Mouse (Mus musculus) thymus, adult 2 months (tissue): ENCODE measurements around the gene Olfr398. TPM values are rescaled to one million over a fixed set of nuclear protein-coding genes. Genes with fewer than 3 reads are reported as not detected.

ENCODE experiments used
- DNase-seq: peaks from one replicate; pipeline ENCODE4 v3.0.0; 2021
- H3K27ac ChIP-seq: fragments of 200-500 bp; 2 replicates; pipeline ENCODE4 v1.5.1; 2012; ENCODE audit warnings: low read length, control low read depth; ENCODE audit not compliant: control insufficient read depth, insufficient read depth
- H3K27me3 ChIP-seq: fragments of 200-500 bp; 2 replicates; pipeline ENCODE4 v1.6.1; 2012; ENCODE audit warnings: mild to moderate bottlenecking, low read length, moderate library complexity, mixed read lengths; ENCODE audit not compliant: control insufficient read depth, insufficient read depth
- H3K36me3 ChIP-seq: fragments of 200-500 bp; 2 replicates; pipeline ENCODE4 v1.6.1; 2012; ENCODE audit warnings: mild to moderate bottlenecking, low read length, moderate library complexity; ENCODE audit not compliant: control insufficient read depth, insufficient read depth
- H3K4me1 ChIP-seq: fragments of 200-500 bp; replicated peaks from 2 replicates; pipeline ENCODE4 v1.6.1; 2012; ENCODE audit warnings: low read length; ENCODE audit not compliant: control insufficient read depth, insufficient read depth
- H3K4me3 ChIP-seq: fragments of 200-500 bp; 2 replicates; pipeline ENCODE4 v1.5.1; 2012; ENCODE audit warnings: mild to moderate bottlenecking, low read length, control low read depth, moderate library complexity; ENCODE audit not compliant: control insufficient read depth, insufficient read depth
- CTCF ChIP-seq: fragments of 200-500 bp; IDR thresholded peaks from 2 replicates; pipeline ENCODE4 v1.5.1; 2012; ENCODE audit warnings: mild to moderate bottlenecking, control low read depth, low read length, moderate library complexity, borderline replicate concordance; ENCODE audit not compliant: control insufficient read depth, poor library complexity, insufficient read depth; ENCODE audit errors: extremely low read depth
- POLR2A ChIP-seq: fragments of 200-500 bp; IDR thresholded peaks from 2 replicates; pipeline ENCODE4 v1.6.1; 2012; ENCODE audit warnings: mild to moderate bottlenecking, low read length, control low read depth, moderate library complexity; ENCODE audit not compliant: control insufficient read depth, poor library complexity, insufficient read depth; ENCODE audit errors: extremely low read depth
- WGBS: fragments of 180-500 bp; shearing (Covaris S2); methylation state at CpG from one replicate; pipeline ENCODE4 v1.1.7; 2018; 5-methylcytosine and 5-hydroxymethylcytosine counted together
- polyA plus RNA-seq: library from polyadenylated mRNA; depleted of rRNA; stranded (reverse); fragments of >200 nt; gene quantifications from 2 replicates; pipeline ENCODE4 v1.2.3, GENCODE M21; 2012; rRNA removed

Olfr398 gene
- 0.03 and 0.15 TPM in 2 replicates for polyA plus RNA-seq

- Histone ChIP-seq H3K4me3 (no peak within 1 kb of the TSS), H3K4me1 (no peaks in the 10 kb centered on the region), H3K36me3 (no peaks in the 10 kb centered on the region), H3K27ac (no peak within 1 kb of the TSS), H3K27me3 (no peaks in the 10 kb centered on the region)
- TF ChIP-seq CTCF = no peak
- TF ChIP-seq POLR2A = no peak
- no peak for DNase-seq
Observed at GRCm38 (mm10) chr11:73990307-73990706, at the start of gene Olfr398. TSS of gene Olfr398 (minus strand) at chr11:73990407.

GRCm38 (mm10) chr11:73993115-73993514 is 2.9 kb upstream of the Olfr398 start:
- no peaks in the 10 kb centered on the region for H3K27me3 ChIP-seq
- H3K4me1 ChIP-seq = no peaks in the 10 kb centered on the region
- TF ChIP-seq POLR2A = no peak
- no peak for TF ChIP-seq CTCF
- no peak for DNase-seq
- no peak overlapping the region for H3K4me3 ChIP-seq
- no peaks in the 10 kb centered on the region for H3K36me3 ChIP-seq
- H3K27ac ChIP-seq = no peak overlapping the region

GRCm38 (mm10) chr11:73960517-73960916 is 29.7 kb downstream of the Olfr398 start, which contains the start of gene Olfr397:
TSS of gene Olfr397 (plus strand) at chr11:73960817.
- 78% methylated on average over 1 of the region's 1 CpGs for WGBS
- TF ChIP-seq CTCF (no peak), POLR2A (no peak)
- H3K4me1 ChIP-seq = no peaks in the 10 kb centered on the region
- no peaks in the 10 kb centered on the region for H3K36me3 ChIP-seq
- H3K27me3 ChIP-seq = no peaks in the 10 kb centered on the region
- H3K27ac ChIP-seq = no peak within 1 kb of the TSS
- no peak for DNase-seq
- no peak within 1 kb of the TSS for H3K4me3 ChIP-seq

DNA sequence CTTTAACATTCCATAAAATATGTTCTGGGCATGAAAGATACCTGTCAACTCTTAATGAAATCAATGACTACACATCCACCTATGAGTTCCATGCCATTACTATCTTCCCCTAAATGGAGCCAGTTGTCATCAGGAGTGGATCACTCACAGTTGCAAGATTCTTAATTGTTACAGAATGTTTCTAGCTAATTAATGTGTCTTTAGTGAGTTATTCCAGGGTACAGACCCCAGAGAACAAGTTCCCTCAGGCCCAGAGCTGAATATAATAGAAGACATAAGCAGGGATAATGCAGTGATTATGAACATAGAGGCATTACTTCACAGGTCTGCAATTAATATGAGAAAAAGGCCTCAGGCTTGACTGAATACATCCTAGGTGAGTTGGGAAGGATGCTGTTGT is 53.8 kb downstream of the Olfr398 start, which contains the start of gene Olfr23:
Gene Olfr23, plus strand, starts transcription at position 301 of the 400 bp plus-strand sequence.
- DNase-seq = no peak

More for the DNA sequence above, 53.8 kb downstream of the Olfr398 start, which contains the start of gene Olfr23:
- no peak within 1 kb of the TSS for H3K4me3 ChIP-seq
- TF ChIP-seq CTCF = no peak
- no peak for TF ChIP-seq POLR2A
- H3K36me3 ChIP-seq = no peaks in the 10 kb centered on the region
- H3K27ac ChIP-seq = no peak within 1 kb of the TSS
- H3K27me3 ChIP-seq = no peaks in the 10 kb centered on the region
- no peaks in the 10 kb centered on the region for H3K4me1 ChIP-seq

Other genes starting within 250 kb of the Olfr398 start
- gene Olfr389, start 209.7 kb downstream of the Olfr398 start, polyA plus RNA-seq = not detected in 2 replicates
- gene Olfr390, start 207.4 kb downstream of the Olfr398 start, polyA plus RNA-seq = not detected in 2 replicates
- gene Olfr391-ps, start 187.4 kb downstream of the Olfr398 start, polyA plus RNA-seq = not detected in 2 replicates
- gene Olfr392, start 173.4 kb downstream of the Olfr398 start, polyA plus RNA-seq = not detected in 2 replicates
- not detected in 2 replicates for gene Olfr393, start 139.0 kb downstream of the Olfr398 start, polyA plus RNA-seq
- gene Olfr394, start 99.6 kb downstream of the Olfr398 start, polyA plus RNA-seq = not detected in 2 replicates
- not detected in 2 replicates for gene Olfr395, start 81.1 kb downstream of the Olfr398 start, polyA plus RNA-seq
- gene Olfr23, start 53.7 kb downstream of the Olfr398 start, polyA plus RNA-seq = not detected in 2 replicates
- gene Olfr397, start 29.6 kb downstream of the Olfr398 start, polyA plus RNA-seq = not detected in 2 replicates
- not detected in 2 replicates for gene Olfr139, start 66.1 kb upstream of the Olfr398 start, polyA plus RNA-seq
- not detected in 2 replicates for gene Olfr399, start 66.2 kb upstream of the Olfr398 start, polyA plus RNA-seq
- not detected in 2 replicates for gene Zfp616, start 79.5 kb upstream of the Olfr398 start, polyA plus RNA-seq
- gene Olfr401, start 123.3 kb upstream of the Olfr398 start, polyA plus RNA-seq = not detected in 2 replicates
- not detected in 2 replicates for gene Olfr402, start 163.1 kb upstream of the Olfr398 start, polyA plus RNA-seq
- gene Olfr403, start 195.8 kb upstream of the Olfr398 start, polyA plus RNA-seq = not detected in 2 replicates
- gene Olfr43, start 221.0 kb upstream of the Olfr398 start, polyA plus RNA-seq = 0.05 and 0.15 TPM in 2 replicates